Mouse (Mus musculus): ENCODE results near the gene Cdk4. TPM values are rescaled to one million over a fixed set of nuclear protein-coding genes. Genes with fewer than 3 reads are reported as not detected.

Gene Cdk4
- total RNA-seq, 2 experiments from 2014 or later = 76.7 to 85.5 TPM

GRCm38 (mm10) chr10:127091507-127092396, 28.4 kb downstream of the Cdk4 start:
- intact Hi-C loops (cut with DNase I) = no loop called here

GRCm38 (mm10) chr10:127092742-127093141, 29.4 kb downstream of the Cdk4 start:
- DNase-seq = no peak
- intact Hi-C loops (cut with DNase I) = no loop called here

More at GRCm38 (mm10) chr10:127091507-127092396, 28.4 kb downstream of the Cdk4 start:
- no peak for DNase-seq

DNA sequence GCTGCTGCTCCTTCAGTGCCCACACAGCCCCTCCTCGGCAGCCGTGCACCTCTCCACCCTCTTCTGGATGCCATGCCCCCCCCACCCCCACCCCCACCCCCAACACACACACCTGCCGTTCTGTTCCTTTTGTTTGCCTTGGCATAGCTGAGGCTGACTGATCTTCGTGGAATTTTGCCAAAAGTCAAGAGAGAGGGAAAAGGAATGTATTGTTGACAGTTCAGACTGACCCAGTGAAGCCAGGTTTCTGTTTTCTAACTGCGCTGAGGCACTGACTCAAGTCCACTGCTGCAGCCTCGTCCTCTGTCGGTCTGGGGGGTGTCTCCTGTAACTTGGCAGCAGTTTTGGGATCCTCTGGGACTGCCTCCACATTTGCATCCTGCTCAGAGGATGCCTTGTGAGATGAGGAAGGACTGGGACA, 31.1 kb downstream of the Cdk4 start:
- DNase-seq = no peak
- intact Hi-C loops (cut with DNase I) = no loop called here

DNA sequence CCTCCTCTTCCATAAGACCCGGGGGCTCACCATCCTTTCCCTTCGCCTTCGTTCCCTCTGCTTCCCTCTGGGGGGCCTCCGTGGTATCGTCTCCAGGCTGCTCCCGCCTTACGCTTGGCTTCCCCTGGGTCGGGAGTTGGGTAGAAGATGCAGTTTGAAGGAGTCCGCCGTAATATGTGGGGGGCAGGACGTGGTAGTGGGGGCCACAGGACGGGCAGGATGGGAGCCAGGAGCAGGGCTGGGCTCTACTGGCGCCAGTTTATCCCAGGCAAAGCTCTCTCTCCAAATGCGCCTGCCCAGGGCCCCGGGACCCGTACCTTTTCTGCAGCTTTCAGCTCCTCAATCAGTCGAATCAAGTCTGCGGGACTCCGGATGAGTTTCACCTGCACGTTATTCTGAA, 35.2 kb downstream of the Cdk4 start:
- no peak for DNase-seq

DNA sequence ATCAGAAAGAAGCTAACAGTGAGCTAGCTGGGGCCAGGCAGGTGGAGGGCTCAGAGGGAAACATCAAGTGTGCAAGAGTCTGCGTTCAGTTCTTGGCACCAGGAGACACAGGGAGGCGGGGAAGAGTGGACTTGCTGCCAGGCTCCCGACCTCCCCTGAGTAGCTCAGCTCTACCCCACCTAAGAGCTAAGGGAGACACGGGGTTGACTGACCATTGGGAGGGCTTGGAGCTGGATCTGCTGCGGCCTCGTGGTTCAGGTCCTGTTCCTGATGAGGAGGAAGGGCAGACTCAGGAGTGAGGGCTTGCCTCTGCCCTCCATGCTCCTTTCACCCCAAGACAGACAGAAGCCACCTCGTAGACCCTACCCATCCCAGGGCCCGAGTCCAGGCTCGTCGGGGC, 35.9 kb downstream of the Cdk4 start:
- intact Hi-C loops (cut with DNase I) = no loop called here
- no peak for DNase-seq

More for the DNA sequence above, 35.2 kb downstream of the Cdk4 start:
- intact Hi-C loops (cut with DNase I) = no loop called here

DNA sequence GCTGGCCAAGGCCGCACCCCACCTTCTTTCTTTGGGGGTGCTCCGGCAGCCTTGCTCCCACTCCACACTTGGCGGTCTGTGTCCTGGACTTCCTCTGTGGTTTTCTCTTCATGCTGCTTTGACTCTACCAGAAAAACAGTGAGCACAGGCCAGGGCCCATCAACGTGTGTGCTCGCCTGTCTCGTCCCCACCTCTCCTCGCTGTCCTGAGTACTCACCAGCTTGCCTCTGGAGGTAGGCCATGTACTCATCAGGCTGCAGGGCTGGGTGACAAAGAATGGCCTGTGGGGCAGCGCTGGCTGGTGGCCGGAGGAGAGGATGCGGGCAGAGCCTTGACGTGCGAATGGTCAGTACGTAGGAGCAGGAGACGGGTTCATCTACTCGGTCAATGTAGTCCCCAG, 36.5 kb downstream of the Cdk4 start:
- intact Hi-C loops (cut with DNase I) = no loop called here
- DNase-seq = no peak

GRCm38 (mm10) chr10:127100414-127100813, 37.1 kb downstream of the Cdk4 start:
- intact Hi-C loops (cut with DNase I) = no loop called here
- DNase-seq = no peak

DNA sequence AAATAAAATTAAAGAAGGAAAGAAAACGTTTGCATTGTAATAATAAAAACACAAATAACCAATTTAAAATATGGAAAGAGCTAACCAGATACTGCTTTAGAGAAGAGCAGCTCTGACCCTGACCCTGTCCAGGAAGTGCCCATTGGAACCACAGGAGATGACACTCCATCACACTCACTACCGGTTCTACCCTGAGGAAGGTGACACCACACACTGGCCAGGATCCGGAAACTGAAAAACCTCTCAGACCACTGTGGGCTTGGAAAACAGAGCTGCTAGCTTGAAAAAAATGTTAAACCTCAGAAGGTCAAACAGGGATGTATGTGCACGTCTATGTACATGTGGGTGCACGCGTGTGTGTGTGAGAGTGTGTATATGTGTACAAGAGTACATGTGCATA, 37.8 kb downstream of the Cdk4 start:
- intact Hi-C loops (cut with DNase I) = no loop called here
- no peak for DNase-seq

GRCm38 (mm10) chr10:127103631-127104030, 40.3 kb downstream of the Cdk4 start:
- DNase-seq = no peak
- intact Hi-C loops (cut with DNase I) = no loop called here

- intact Hi-C loops (cut with DNase I) = no loop called here
Measured at GRCm38 (mm10) chr10:127107563-127108261, 44.4 kb downstream of the Cdk4 start.

DNA sequence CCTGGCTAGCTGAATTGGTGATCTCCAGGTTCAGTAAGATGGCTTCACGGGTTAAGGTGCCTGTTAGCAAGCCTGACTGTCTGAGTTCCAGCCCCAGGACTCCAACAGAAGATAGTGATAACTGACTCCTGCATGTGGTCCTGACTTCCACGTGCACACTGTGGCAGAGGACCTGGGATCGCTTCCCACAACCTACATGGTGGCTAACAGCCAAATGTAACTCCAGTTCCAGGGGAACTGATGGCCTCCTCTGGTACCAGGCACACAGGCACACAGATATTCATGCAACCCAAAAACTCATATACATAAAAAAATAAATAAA, 44.9 kb downstream of the Cdk4 start:
- intact Hi-C loops (cut with DNase I) = no loop called here
- DNase-seq = no peak

More at GRCm38 (mm10) chr10:127107563-127108261, 44.4 kb downstream of the Cdk4 start:
- no peak for DNase-seq

DNA sequence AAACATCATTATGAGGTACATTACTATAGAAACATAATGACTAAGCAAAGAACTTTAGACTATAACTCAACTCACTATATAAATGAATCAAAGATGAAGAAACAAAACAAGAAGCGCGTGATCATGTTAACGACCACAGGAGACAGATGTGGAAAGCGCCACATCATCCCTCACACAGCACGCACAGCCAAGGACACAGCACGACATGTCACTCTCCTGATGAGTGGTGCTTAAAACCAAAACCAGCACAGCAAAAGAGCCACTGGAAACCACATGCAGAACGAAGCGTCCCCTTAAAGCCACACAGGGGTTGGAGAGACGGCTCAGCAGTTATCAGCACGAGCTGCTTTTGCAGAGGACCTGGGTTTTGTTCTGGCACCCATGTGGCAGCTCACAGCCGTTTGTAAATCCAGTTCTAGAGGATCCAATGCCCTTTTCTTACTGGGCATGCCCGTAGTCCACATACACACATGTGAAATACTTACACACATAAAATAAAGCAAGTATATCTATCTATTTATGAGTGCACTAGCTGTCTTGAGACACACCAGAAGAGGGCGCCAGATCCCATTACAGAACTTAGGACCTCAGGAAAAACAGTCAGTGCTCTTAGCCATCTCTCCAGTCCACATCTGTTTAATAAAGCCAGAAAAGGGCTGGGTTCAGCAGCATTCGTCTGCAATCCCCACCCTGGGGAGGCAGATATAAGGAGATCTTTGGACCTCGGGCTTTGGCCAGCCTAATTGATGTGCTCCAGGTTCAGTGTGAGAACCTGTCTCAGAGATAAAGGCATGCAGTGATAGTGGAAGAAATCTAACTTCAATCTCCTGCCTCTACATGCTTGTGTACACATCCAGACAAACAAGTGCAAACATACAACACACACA, 47.9 kb downstream of the Cdk4 start:
- no peak for DNase-seq
- intact Hi-C loops (cut with DNase I) = no loop called here

DNA sequence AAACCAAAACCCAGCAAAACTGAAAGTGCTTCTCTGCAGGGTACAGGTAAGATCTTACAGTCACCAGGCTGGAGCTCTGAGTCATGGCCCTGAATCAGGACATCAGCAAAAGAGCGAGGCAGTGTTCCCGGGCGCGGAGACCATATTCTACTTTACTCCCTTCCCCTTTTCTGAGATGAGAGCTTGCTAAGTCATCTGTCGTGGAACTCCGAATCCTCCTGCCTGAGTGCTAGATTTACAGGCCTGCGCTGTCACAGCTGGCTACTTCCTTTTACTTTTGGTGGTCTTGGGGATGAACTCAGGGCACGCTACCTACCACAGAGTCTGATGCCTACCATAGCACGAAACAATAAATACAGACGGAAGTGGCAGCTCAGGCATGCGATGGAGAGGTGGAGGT, 51.1 kb downstream of the Cdk4 start:
- intact Hi-C loops (cut with DNase I) = no loop called here

DNA sequence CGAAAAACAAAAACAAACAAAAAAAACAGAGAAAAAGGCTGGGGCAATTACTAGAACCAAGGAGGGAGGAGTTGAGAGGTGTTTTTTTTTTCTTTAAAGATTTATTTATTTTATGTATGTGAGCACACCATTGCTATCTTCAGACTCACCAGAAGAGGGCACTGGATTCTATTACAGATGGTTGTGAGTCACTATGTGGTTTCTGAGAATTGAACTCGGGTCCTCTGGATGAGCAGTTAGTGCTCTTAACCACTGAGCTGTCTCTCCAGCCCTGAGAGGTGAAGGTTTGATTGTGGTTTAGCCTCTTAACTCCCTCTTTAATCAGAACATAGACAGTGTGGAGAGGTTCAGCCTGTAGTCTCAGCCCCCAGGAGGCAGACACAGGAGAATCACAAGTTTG, 51.7 kb downstream of the Cdk4 start:
- no peak for DNase-seq
- intact Hi-C loops (cut with DNase I) = no loop called here

More for the DNA sequence above, 51.1 kb downstream of the Cdk4 start:
- DNase-seq = no peak

Other genes with a start within 250 kb of the Cdk4 start
- 1 to 10 TPM; 3.6 to 4.4 TPM for gene Atp23, start 162.2 kb upstream of the Cdk4 start, total RNA-seq (2021)
- gene Ctdsp2, start 84.8 kb upstream of the Cdk4 start, total RNA-seq (2021) = 100 to 1,000 TPM; 131 to 136 TPM
- gene Avil, start 62.8 kb upstream of the Cdk4 start, total RNA-seq (2021) = under 1 TPM; 0.35 to 0.80 TPM
- 10 to 100 TPM; 56.1 to 62.2 TPM for gene Tsfm, start 32.7 kb upstream of the Cdk4 start, total RNA-seq (2021)
- gene Mettl1, start 22.1 kb upstream of the Cdk4 start, total RNA-seq (2021) = 1 to 10 TPM; 7.7 to 7.9 TPM
- not detected for gene Eef1akmt3, start 22.0 kb upstream of the Cdk4 start, total RNA-seq (2021)
- under 1 TPM; 0.14 to 0.31 TPM for gene Cyp27b1, start 15.3 kb upstream of the Cdk4 start, total RNA-seq (2021)
- gene March9, start 3.4 kb upstream of the Cdk4 start, total RNA-seq (2021) = 1 to 10 TPM; 2.3 to 2.9 TPM
- 10 to 100 TPM; 43.8 to 46.9 TPM for gene Tspan31, start 6.7 kb downstream of the Cdk4 start, total RNA-seq (2021)
- gene Agap2, start 11.8 kb downstream of the Cdk4 start, total RNA-seq (2021) = 1 to 10 TPM; 5.6 to 7.0 TPM
- 10 to 100 TPM; 25.2 to 29.7 TPM for gene Os9, start 57.6 kb downstream of the Cdk4 start, total RNA-seq (2021)
- gene B4galnt1, start 101.7 kb downstream of the Cdk4 start, total RNA-seq (2021) = 1 to 10 TPM; 1.6 to 2.7 TPM
- gene Slc26a10, start 117.1 kb downstream of the Cdk4 start, total RNA-seq (2021) = 10 to 100 TPM; 17.2 to 23.1 TPM
- gene Arhgef25, start 126.5 kb downstream of the Cdk4 start, total RNA-seq (2021) = 10 to 100 TPM; 12.4 to 12.8 TPM
- gene Dtx3, start 132.2 kb downstream of the Cdk4 start, total RNA-seq (2021) = 10 to 100 TPM; 25.8 to 29.4 TPM
- 10 to 100 TPM; 26.9 to 29.9 TPM for gene Pip4k2c, start 148.1 kb downstream of the Cdk4 start, total RNA-seq (2021)
- under 1 TPM; 0.41 to 0.92 TPM for gene Kif5a, start 199.8 kb downstream of the Cdk4 start, total RNA-seq (2021)
- 100 to 1,000 TPM; 144 to 154 TPM for gene Dctn2, start 202.8 kb downstream of the Cdk4 start, total RNA-seq (2021)
- 10 to 100 TPM; 22.0 to 24.2 TPM for gene Mbd6, start 225.5 kb downstream of the Cdk4 start, total RNA-seq (2021)
- 10 to 100 TPM; 41.0 to 46.4 TPM for gene Mars, start 248.3 kb downstream of the Cdk4 start, total RNA-seq (2021)

Measured in heart, postnatal 36 days (tissue).